Mouse (Mus musculus) embryonic facial prominence, embryonic 13.5 days (tissue): ENCODE measurements around the gene Aadat. TPM values are rescaled to one million over a fixed set of nuclear protein-coding genes. Genes with fewer than 3 reads are reported as not detected.
"Not testable (repeated sequence)": the region's sequence is repeated elsewhere in the genome, so short reads cannot be mapped to it uniquely, and the experiment has no call there.

Experiments used
- ATAC-seq: fragments of 200-750 bp; cut with Nextera tagmentation; 2 replicates; pipeline ENCODE4 v1.8.0; 2017; ENCODE audit warnings: low read depth; ENCODE audit not compliant: insufficient number of reproducible peaks, insufficient read depth, low FRiP score, low TSS enrichment
- H3K27ac ChIP-seq: fragments of 300-500 bp; sonication (generic); 2 replicates; pipeline ENCODE4 v1.5.1; 2015; ENCODE audit warnings: moderate library complexity, mild to moderate bottlenecking, inconsistent platforms
- H3K27me3 ChIP-seq: fragments of 300-500 bp; sonication (generic); 2 replicates; pipeline ENCODE4 v1.6.1; 2015; ENCODE audit warnings: mild to moderate bottlenecking, inconsistent platforms
- H3K36me3 ChIP-seq: fragments of 300-500 bp; sonication (generic); 2 replicates; pipeline ENCODE4 v1.6.1; 2015; ENCODE audit warnings: mild to moderate bottlenecking, inconsistent platforms
- H3K4me1 ChIP-seq: fragments of 300-500 bp; sonication (generic); 2 replicates; pipeline ENCODE4 v1.6.1; 2015; ENCODE audit warnings: inconsistent platforms
- H3K4me2 ChIP-seq: fragments of 300-500 bp; sonication (generic); 2 replicates; pipeline ENCODE4 v1.6.1; 2015; ENCODE audit warnings: moderate library complexity, mild to moderate bottlenecking, inconsistent platforms
- H3K4me3 ChIP-seq: fragments of 300-500 bp; sonication (generic); 2 replicates; pipeline ENCODE4 v1.5.1; 2015; ENCODE audit warnings: mild to moderate bottlenecking, inconsistent platforms
- H3K9ac ChIP-seq: fragments of 300-500 bp; sonication (generic); 2 replicates; pipeline ENCODE4 v1.6.1; 2015; ENCODE audit warnings: mild to moderate bottlenecking, inconsistent platforms
- H3K9me3 ChIP-seq: fragments of 300-500 bp; sonication (generic); 2 replicates; pipeline ENCODE4 v1.6.1; 2016; ENCODE audit warnings: inconsistent platforms
- WGBS: fragments of 180-500 bp; shearing (Covaris S2); methylation state at CpG from one replicate; pipeline ENCODE4 v1.1.7; 2015; ENCODE audit warnings: mixed read lengths; 5-methylcytosine and 5-hydroxymethylcytosine counted together
- polyA plus RNA-seq: library from polyadenylated mRNA; unstranded; fragments of >200 nt; fragmentation: Nextera tagmentation; extraction: Ambion mirVana; gene quantifications from 2 replicates; pipeline ENCODE4 v1.2.1, GENCODE M21; 2015

Aadat gene
- polyA plus RNA-seq, 1 experiment from 2014 or later, result 0.53 TPM

DNA sequence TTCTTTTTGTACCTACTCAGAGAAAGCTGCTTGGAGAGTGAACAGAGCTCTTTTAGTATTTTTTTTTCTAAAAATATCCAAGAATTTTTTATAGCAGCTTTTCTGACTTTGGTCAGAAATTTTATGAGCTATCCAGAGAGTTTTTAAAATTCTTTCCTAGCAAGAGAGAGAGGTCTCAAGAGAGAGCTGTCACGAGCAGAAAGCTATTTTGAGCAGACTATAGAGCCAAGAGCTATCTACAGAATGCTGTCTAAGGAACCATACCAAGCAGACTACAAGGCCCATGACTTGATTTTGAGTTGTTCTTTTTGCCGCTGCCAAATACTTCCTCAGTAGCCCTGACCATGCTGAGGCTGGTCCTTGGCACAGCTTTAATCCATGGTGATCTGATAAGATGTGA, 77.6 kb downstream of the Aadat start:
- WGBS, result 75% methylated on average over 2 of the region's 2 CpGs
- Histone ChIP-seq H3K27ac (no peak overlapping the region), H3K4me1 (no peaks in the 10 kb centered on the region), H3K36me3 (no peaks in the 10 kb centered on the region), H3K9ac (no peak overlapping the region), H3K4me2 (no peak overlapping the region), H3K4me3 (no peak overlapping the region), H3K9me3 (no peaks in the 10 kb centered on the region), H3K27me3 (no peaks in the 10 kb centered on the region)
- ATAC-seq, result no peak

DNA sequence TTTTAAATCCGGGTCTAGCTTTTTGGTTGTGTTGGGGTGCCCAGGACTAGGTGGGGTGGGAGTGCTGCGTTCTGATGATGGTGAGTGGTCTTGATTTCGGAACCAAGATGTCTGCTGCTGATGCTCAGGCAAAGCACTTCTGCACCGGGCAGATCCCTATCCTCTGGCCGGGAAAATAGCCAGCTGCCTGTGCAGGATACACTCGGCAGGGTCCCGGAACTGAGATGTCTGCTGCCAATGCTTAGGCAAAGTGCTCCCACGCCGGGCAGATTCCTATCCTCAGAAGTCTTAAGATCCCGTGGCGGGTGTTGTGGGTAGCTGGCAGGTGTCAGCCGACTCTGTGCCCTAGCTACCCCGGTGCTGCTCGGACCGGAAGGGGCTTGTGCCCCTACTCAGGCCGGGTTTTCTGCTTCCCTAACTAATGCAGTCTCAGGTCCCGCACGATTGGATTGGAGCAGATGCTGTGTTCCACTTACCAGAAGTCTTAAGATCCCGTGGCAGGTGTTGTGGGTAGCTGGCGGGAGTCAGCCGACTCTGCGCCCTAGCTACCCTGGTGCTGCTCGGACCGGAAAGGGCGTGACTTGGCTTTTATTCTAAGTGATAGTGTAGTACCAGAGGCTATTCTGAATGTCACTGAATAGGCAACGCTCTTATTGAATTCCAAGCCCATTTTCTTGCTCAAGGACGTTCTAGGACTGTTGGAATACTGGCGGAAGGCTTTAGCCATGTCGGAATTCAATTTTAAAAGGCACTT, 85.8 kb downstream of the Aadat start:
- not testable (repeated sequence) for H3K4me1 ChIP-seq, ATAC-seq, H3K36me3 ChIP-seq, H3K9ac ChIP-seq, H3K27ac ChIP-seq, H3K4me3 ChIP-seq, H3K4me2 ChIP-seq, H3K27me3 ChIP-seq, H3K9me3 ChIP-seq
- WGBS, result 88% methylated on average over 29 of the region's 29 CpGs

DNA sequence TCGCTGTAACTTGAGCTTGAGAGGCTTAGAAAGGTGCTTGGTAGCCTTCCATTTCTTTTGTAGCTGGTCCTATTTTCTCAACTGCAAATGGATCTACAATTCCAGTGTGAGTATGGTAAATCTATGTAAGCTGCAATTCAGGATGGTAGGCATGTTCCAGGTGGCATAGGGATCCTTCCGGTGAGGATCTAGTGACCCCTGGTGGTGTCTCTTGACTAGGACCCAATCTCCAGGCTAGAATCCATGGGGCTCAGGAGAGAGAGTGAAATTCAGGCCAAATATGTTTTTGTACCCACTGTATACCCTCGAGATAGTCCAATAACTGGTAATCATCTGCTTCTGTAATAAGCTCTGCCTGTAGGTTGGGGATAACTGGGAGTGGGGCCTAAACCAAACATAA, 89.0 kb downstream of the Aadat start:
- Histone ChIP-seq H3K36me3 (no peaks in the 10 kb centered on the region), H3K4me1 (no peaks in the 10 kb centered on the region), H3K9me3 (no peaks in the 10 kb centered on the region), H3K9ac (no peak overlapping the region), H3K27ac (no peak overlapping the region), H3K4me2 (no peak overlapping the region), H3K27me3 (no peaks in the 10 kb centered on the region), H3K4me3 (no peak overlapping the region)
- 58% methylated on average over 3 of the region's 3 CpGs for WGBS
- 0 out of 2 replicates have a peak, but pooled peaks have one; percentile 20 for ATAC-seq

Other genes with a start within 250 kb of the Aadat start
- not detected in 2 replicates for gene Gm10283, start 2.7 kb upstream of the Aadat start, polyA plus RNA-seq
- gene Mfap3l, start 126.9 kb downstream of the Aadat start, polyA plus RNA-seq, result 1.3 and 1.9 TPM in 2 replicates